Mouse (Mus musculus) cerebellum, postnatal 36 days (tissue): ENCODE results near the gene Nmt1.

Experiments used
- DNase-seq, 2 experiments: peaks; one replicate each; pipeline ENCODE4 v3.0.0; 2021 to 2022; ENCODE audit warnings: mixed read lengths in 2 of 2

Gene Nmt1

DNA sequence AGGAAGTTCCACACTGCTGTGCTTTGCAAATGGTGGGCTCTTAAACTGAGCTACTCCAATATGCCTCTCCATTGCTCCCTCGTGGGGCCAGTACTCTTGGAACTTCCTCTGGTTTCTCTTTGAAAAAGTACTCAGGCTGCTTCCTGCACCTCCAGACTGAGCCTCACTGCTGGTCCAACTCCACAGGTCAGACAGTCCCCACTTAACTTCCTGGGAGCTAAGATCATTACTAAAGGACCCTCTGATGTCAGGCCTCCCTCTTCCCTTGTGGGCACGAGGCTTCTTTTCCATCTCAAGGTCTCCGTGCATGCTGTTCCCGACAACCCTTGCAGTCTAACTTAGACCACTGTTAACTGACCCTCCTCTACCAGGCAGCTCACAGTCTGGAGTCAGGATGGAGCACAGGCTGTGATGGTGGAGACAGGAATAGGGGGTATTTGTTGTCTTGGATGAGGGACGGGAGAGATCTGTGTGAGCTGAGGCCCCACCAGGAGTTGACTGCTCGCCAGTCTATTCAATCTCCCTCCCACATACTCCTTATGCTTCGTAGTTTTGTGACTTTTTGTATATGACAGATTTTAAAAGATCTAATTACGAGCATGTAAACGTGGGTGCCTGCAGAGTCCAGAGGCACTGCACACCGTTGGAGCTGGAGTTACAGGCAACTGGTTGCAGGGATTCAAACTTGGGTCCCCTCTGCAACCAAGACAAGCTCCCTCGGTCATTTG, 22.6 kb upstream of the Nmt1 start:
- DNase-seq: no peak

DNA sequence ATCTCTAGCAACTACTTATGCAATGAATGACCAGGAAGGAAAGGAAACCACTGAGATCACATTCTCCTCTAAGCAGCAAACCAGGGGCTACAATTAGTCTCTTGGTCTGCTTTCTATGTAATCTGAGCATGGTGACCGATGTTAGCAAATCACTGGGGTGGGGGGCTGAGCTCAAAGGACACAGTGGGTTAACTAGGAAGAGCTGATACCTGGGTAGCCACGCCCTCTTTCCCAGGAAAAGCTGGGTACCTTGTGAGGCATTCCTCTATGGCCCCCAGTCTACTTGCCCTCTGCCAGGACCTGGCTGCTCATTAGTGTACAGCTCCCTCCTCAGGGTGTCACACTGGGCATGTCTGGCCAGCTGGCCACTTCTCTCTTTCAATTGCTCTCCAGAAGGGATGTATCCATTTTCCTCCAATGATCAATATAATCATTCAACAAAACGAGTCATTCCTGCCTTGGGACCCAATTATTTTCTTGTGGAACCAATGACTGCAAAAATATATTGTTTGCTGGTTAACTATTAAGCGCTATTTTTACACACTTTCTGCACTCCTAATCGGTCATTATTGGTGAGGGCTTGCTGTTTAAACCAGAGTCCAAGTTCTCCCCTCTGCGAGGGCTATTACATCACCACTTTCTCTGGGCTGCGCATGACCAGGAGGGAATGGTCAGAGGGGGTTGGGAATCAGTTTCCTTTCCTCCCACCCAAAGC, 21.5 kb upstream of the Nmt1 start:
- DNase-seq: no peak

DNA sequence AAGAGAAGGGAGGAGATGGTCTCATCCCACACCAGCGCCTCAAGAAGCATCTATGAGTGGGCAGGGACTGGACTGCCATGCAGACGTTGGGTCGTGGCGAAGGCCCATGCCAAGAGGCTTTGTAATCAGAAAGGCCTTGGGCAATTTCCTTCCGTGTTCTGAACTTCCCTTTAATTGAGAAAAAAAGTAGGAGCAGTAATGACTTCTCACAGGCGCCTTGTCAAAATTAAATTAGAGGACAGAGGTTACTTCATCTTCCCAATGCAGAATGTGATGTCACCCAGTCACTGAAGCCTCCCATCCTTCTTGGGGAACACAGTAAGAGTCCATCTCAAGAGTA, 21.0 kb upstream of the Nmt1 start:
- no peak for DNase-seq

GRCm38 (mm10) chr11:103008558-103008957, 19.4 kb upstream of the Nmt1 start:
- DNase-seq: no peak

- DNase-seq: no peak
Measured at GRCm38 (mm10) chr11:103009208-103009607, 18.8 kb upstream of the Nmt1 start.

DNA sequence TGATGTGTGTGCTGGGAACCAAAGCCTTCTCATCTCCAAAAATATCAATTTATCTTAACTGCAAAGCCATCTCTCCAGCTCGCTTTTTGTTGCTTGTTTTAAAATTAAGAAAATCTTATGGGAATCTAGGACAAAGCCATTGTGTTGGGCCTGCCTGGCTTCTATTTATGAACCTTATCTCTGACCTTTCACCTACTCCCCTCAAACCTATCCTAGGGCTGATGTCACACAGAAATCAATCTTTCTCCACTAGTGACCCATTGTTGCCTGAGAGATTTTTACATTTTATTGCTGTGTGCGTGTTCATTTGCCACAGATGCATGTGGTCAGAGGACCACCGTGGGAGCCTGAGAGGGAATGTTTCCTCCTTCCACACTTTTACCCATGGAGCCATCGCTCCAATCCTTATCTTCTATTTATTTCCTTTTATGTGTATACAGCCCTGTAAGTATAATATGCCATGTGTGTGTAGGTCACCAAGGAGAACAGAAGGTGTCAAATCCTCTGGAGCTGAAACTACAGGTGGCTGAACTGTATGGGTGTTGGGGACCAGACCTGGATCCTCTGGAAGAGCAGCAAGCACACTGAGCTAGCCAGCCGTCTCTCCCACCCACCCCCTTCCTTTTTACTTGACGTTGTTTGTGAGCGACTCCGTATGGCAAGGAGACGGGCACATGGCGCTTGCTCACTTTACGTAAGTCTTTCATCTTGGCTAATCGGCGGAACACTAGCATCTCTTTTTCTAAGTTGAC, 17.4 kb upstream of the Nmt1 start:
- no peak for DNase-seq

GRCm38 (mm10) chr11:103011206-103011497, 16.8 kb upstream of the Nmt1 start:
- DNase-seq: no peak

- no peak for DNase-seq
Measured at GRCm38 (mm10) chr11:103015881-103016825, 11.8 kb upstream of the Nmt1 start.

DNA sequence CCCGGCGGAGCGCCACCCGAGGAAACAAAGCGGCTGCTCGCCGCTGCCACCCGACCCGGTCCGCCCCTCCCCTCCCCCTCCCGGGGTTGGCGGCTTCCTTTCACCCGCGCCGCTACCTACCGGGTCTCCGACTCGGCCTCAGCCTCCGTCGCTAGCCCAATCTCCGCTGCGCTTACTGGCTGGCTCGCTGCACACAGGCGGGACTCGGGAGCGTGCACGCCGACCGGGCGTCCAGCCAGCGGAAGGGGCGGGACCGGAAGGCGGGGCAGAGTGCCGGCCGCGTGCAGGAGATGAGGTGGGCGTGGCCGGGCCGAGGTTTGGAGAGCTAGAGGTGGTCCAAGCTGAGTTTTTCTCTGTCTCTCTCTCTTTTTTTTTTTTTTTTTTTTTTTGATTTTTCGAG, 11.1 kb upstream of the Nmt1 start:
- peak; percentile 97 to 99 for DNase-seq

DNA sequence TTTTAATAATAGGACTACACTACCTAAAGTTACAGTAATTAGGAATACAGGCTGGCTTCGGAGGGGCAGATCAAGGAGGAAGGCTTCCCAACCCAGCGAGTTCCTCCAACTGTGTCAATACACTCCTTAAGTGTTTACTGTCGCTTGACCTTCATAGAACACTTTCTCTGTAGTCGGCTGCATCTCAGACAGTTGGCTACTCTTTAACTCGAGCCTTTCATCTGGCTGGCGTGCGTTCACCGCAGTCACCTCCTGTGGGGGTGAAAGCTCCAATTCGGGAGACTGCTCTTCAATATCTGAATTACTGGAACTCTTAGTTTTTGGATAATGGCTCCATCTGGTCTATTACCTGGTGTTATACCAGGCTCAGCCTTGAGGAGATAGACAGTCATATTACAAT, 10.3 kb upstream of the Nmt1 start:
- DNase-seq: no peak

GRCm38 (mm10) chr11:103018860-103019259, 9.1 kb upstream of the Nmt1 start:
- DNase-seq: no peak

DNA sequence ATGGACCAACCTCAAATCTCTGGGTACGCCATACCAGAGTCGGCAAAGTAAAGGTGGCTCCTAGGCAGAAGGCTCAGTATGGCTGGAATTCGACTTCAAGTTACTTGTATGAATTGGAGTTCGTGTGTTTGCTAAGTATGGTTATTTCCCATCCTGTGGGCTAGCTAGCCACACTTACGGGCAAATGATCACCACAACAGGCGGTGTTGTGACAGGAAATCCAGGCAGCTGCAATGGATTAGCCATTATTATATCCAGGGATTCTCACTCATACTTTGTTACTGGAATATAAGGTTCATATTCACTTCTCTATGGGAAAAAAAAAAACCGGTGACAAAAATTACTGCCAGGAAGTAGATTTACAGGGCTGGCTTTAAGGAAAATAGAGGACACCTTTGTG, 8.7 kb upstream of the Nmt1 start:
- DNase-seq: no peak

DNA sequence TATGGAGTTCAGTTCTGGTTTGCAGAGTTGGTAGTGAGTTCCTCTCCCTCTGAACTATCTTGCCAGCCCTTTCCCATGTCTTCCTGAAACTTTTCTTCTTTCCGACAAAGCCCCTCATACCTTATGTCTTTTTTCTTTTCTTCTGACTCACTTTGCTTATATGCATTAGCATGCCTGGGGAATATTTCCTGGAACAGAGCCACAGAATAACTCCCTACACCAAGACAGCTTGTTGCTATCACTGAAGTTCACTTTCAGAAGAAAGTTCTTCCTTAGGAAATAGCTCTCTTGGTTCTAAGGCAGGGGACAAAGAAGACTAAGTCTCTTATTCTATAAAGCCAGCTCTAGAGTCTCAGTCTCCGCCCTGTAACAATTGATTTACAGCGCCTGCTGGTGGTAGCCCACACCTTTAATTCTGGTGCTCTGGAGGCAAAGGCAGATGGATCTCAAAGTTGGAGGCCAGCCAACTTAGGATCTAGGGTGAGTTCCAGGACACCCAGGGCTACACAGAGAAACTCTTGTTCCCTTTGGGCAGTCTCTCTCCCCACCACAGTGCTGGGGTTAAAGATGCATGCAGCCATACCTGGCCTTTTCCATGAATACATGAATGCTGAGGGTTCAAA, 7.2 kb upstream of the Nmt1 start:
- peak; percentile 21 to 31 for DNase-seq

GRCm38 (mm10) chr11:103023974-103024373, 4.0 kb upstream of the Nmt1 start:
- no peak for DNase-seq

DNA sequence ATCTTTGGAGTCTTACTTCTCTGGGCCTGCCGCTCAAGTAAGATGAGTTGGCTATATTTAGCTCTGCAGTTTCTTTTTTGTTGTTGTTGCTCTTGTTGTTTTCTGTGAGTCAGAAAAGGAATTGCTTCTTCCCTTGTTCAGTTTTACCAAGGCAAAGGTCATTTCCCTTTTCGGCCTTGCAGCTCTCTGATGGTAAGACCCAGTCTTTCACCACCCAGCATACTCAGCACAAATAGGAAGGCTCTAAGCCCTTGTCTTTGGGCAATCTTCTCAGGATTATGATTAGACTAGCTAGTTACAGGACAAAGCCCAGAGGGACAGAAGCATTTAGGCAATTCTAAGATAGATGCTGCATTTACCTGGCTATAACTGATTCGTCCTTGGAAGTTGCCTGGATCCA, 1.1 kb upstream of the Nmt1 start:
- DNase-seq: no peak

- no peak for DNase-seq
Measured at GRCm38 (mm10) chr11:103027570-103028175, 317 bp upstream of the Nmt1 start.

DNA sequence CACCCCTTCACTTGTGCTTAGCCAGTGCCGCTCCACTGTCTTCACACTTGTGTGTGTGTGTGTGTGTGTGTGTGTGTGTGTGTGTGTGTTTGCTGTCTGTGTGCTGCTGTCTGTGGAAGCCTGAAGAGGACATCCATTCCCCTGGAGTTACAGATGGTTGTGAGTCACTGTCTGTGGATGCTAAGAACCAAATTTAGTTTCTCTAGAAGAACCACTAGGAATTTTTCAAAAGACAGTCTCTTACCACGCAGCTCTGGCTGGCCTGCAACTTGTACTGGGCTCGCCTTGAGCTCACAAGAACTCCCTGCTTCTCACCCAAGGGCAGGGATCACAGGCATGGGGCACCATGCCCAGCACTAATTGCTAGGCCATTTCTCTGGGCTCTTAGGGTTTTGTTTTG, 5.0 kb downstream of the Nmt1 start:
- DNase-seq: no peak

- no peak for DNase-seq
Measured at GRCm38 (mm10) chr11:103035007-103035406, 7.0 kb downstream of the Nmt1 start.

DNA sequence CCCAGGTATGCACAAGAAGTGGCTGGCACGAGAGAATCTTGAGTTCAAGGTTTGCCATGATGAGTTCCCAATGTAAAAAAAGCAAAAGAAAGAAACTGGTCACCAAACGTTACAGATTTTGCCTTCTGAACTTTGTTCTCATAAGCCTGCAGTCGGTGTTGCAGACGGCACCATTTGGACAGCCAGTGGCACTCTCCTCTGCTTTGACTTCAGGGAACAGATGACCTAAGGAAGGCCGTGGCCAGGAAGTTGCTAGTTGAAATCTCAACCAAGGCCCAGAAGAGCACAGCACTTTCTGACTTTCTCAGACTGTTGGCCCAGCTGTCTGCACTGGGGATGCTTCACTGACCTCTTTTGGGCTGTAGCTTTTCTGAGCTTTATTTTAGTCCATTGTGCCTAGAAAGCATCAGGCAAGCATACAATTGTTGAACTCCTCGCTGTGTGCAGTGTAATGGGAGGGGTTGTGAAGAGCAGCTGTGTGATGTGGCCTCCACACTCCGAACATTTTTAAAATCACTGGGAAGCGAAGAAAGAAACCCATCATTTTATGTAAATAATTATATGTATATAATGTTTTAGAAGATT, 9.0 kb downstream of the Nmt1 start:
- DNase-seq: no peak

DNA sequence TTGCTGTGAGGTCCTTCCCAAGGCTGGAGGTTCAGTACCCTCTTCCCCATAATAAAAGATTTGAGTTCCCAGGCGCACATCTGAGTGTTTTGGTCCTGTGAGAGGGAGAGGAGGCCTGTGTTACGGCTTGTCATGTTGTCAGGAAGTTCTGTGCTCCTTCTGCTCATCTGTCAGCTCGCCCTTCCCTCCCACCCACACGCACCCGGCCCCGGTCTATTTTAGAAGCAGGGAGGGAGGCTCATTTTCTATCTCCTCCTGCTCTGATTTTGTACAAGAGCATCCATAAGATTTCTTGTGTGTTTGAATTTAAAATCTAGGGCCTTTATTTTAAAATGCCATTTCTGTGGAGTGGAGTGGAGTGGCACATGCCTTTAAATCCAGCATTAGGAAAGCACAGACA, 10.0 kb downstream of the Nmt1 start:
- DNase-seq: no peak

DNA sequence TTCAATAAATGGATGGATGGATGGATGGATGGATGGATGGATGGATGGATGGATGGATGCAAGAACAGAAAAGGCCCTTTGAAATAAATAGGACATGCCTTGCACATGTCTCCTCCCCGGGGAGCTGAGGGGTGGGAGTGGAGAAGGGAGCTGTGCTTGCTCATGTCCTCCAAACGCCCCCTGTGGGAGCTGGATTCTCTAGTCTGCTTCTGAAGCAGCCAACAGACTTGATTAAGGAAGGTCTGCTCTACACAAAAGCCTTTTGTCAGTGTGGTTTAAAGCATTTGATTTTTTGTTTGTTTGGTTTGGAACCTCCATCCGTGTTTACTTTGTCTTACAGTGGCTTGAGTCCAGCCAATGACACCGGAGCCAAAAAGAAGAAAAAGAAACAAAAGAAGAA, 14.8 kb downstream of the Nmt1 start:
- DNase-seq: no peak

GRCm38 (mm10) chr11:103043982-103044381, 16.0 kb downstream of the Nmt1 start:
- no peak for DNase-seq
